Mouse (Mus musculus) intestine, postnatal 0 days (tissue): ENCODE measurements around the gene Cd8a. TPM values are rescaled to one million over a fixed set of nuclear protein-coding genes. Genes with fewer than 3 reads are reported as not detected.
"Not testable (repeated sequence)": the region's sequence is repeated elsewhere in the genome, so short reads cannot be mapped to it uniquely, and the experiment has no call there.

Experiments used
- ATAC-seq: fragments of 200-750 bp; cut with Nextera tagmentation; 2 replicates; pipeline ENCODE4 v1.8.0; 2017; ENCODE audit warnings: mild to moderate bottlenecking, moderate TSS enrichment, moderate library complexity
- H3K27ac ChIP-seq: fragments of 300-500 bp; sonication (generic); 2 replicates; pipeline ENCODE4 v1.5.1; 2014; ENCODE audit warnings: mild to moderate bottlenecking, low read depth, low read length, moderate library complexity
- H3K27me3 ChIP-seq: fragments of 300-500 bp; sonication (generic); replicated peaks from 2 replicates; pipeline ENCODE4 v1.6.1; 2014; ENCODE audit warnings: low read length, mixed read lengths; ENCODE audit not compliant: control insufficient read depth, insufficient read depth
- H3K36me3 ChIP-seq: fragments of 300-500 bp; sonication (generic); 2 replicates; pipeline ENCODE4 v1.6.1; 2014; ENCODE audit warnings: mild to moderate bottlenecking, moderate library complexity; ENCODE audit not compliant: control insufficient read depth, insufficient read depth
- H3K4me1 ChIP-seq: fragments of 300-500 bp; sonication (generic); replicated peaks from 2 replicates; pipeline ENCODE4 v1.6.1; 2014; ENCODE audit warnings: antibody characterized with exemption, low read length, mixed read lengths; ENCODE audit not compliant: control insufficient read depth, insufficient read depth
- H3K4me2 ChIP-seq: fragments of 300-500 bp; sonication (generic); replicated peaks from 2 replicates; pipeline ENCODE4 v1.6.1; 2014; ENCODE audit warnings: low read depth, mild to moderate bottlenecking, moderate library complexity
- H3K4me3 ChIP-seq: fragments of 300-500 bp; sonication (generic); 2 replicates; pipeline ENCODE4 v1.5.1; 2014; ENCODE audit warnings: low read depth, low read length
- H3K9ac ChIP-seq: fragments of 300-500 bp; sonication (generic); 2 replicates; pipeline ENCODE4 v1.6.1; 2014; ENCODE audit warnings: mild to moderate bottlenecking, low read depth, low read length
- H3K9me3 ChIP-seq: fragments of 300-500 bp; sonication (generic); 2 replicates; pipeline ENCODE4 v1.6.1; 2016; ENCODE audit warnings: mixed run types; ENCODE audit not compliant: control insufficient read depth
- CTCF ChIP-seq: sonication (generic); IDR thresholded peaks from 2 replicates; pipeline ENCODE4 v1.5.1; 2016; ENCODE audit warnings: low read depth, mild to moderate bottlenecking, control low read depth, antibody characterized with exemption, moderate library complexity
- WGBS: fragments of 180-500 bp; shearing (Covaris S2); extraction: QIAGEN DNeasy Blood & Tissue Kit; methylation state at CpG from one replicate; pipeline ENCODE4 v1.1.7; 2014; 5-methylcytosine and 5-hydroxymethylcytosine counted together
- polyA plus RNA-seq: library from polyadenylated mRNA; unstranded; fragments of >200 nt; fragmentation: Nextera tagmentation; extraction: Ambion mirVana; gene quantifications from 2 replicates; pipeline ENCODE4 v1.2.1, GENCODE M21; 2015

Gene Cd8a
- 0.12 TPM in 1 of 2 replicates, not detected in the other for polyA plus RNA-seq

GRCm38 (mm10) chr6:71373249-71373775 is at the start of gene Cd8a:
Gene Cd8a (plus strand): TSS chr6:71373427.
- ATAC-seq: no peak
- Histone ChIP-seq H3K9ac (no peak within 1 kb of the TSS), H3K4me2 (no peak within 1 kb of the TSS), H3K4me1 (no peaks in the 10 kb centered on the region), H3K27me3 (no peaks in the 10 kb centered on the region), H3K36me3 (no peaks in the 10 kb centered on the region), H3K27ac (no peak within 1 kb of the TSS), H3K9me3 (no peaks in the 10 kb centered on the region), H3K4me3 (no peak within 1 kb of the TSS)
- WGBS: 77% methylated on average over 14 of the region's 14 CpGs
- TF ChIP-seq CTCF: no peak

- no peaks in the 10 kb centered on the region for H3K9me3 ChIP-seq
- H3K4me3 ChIP-seq: no peak overlapping the region
- no peaks in the 10 kb centered on the region for H3K27me3 ChIP-seq
- no peak for ATAC-seq
- no peak overlapping the region for H3K27ac ChIP-seq
- no peaks in the 10 kb centered on the region for H3K4me1 ChIP-seq
- H3K9ac ChIP-seq: no peak overlapping the region
- H3K36me3 ChIP-seq: no peaks in the 10 kb centered on the region
- H3K4me2 ChIP-seq: no peak overlapping the region
- no peak for TF ChIP-seq CTCF
- WGBS: 89% methylated on average over 9 of the region's 9 CpGs
Measured at GRCm38 (mm10) chr6:71324816-71325215, 48.4 kb upstream of the Cd8a start.

- Histone ChIP-seq H3K27me3 (no peaks in the 10 kb centered on the region), H3K4me1 (no peaks in the 10 kb centered on the region), H3K9me3 (no peaks in the 10 kb centered on the region), H3K9ac (no peak overlapping the region), H3K27ac (no peak overlapping the region), H3K36me3 (no peaks in the 10 kb centered on the region), H3K4me2 (no peak overlapping the region), H3K4me3 (no peak overlapping the region)
- no peak for ATAC-seq
- WGBS: 86% methylated on average over 6 of the region's 6 CpGs
- no peak for TF ChIP-seq CTCF
Measured at GRCm38 (mm10) chr6:71329881-71330280, 43.3 kb upstream of the Cd8a start.

- TF ChIP-seq CTCF: no peak
Measured at GRCm38 (mm10) chr6:71330486-71330885, 42.7 kb upstream of the Cd8a start.

GRCm38 (mm10) chr6:71331491-71331890 is 41.7 kb upstream of the Cd8a start:
- H3K4me1 ChIP-seq, H3K9me3 ChIP-seq, H3K9ac ChIP-seq, H3K4me2 ChIP-seq, ATAC-seq, H3K36me3 ChIP-seq, H3K27ac ChIP-seq, H3K4me3 ChIP-seq, H3K27me3 ChIP-seq: not testable (repeated sequence)
- WGBS: 79% methylated on average over 1 of the region's 4 CpGs

More at GRCm38 (mm10) chr6:71330486-71330885, 42.7 kb upstream of the Cd8a start:
- H3K27ac ChIP-seq: no peak overlapping the region
- H3K36me3 ChIP-seq: no peaks in the 10 kb centered on the region
- ATAC-seq: no peak
- no peaks in the 10 kb centered on the region for H3K9me3 ChIP-seq
- no peaks in the 10 kb centered on the region for H3K27me3 ChIP-seq
- no peak overlapping the region for H3K9ac ChIP-seq
- WGBS: 74% methylated on average over 7 of the region's 7 CpGs
- no peak overlapping the region for H3K4me2 ChIP-seq
- no peak overlapping the region for H3K4me3 ChIP-seq
- no peaks in the 10 kb centered on the region for H3K4me1 ChIP-seq

- ATAC-seq: no peak
- no peak overlapping the region for H3K4me3 ChIP-seq
- TF ChIP-seq CTCF: no peak
- no peaks in the 10 kb centered on the region for H3K27me3 ChIP-seq
- no peaks in the 10 kb centered on the region for H3K36me3 ChIP-seq
- no peak overlapping the region for H3K4me2 ChIP-seq
- H3K9ac ChIP-seq: no peak overlapping the region
- no peaks in the 10 kb centered on the region for H3K9me3 ChIP-seq
- WGBS: 84% methylated on average over 11 of the region's 11 CpGs
- H3K27ac ChIP-seq: no peak overlapping the region
- no peaks in the 10 kb centered on the region for H3K4me1 ChIP-seq
Measured at GRCm38 (mm10) chr6:71332236-71332965, 40.8 kb upstream of the Cd8a start.
